Mouse (Mus musculus): ENCODE measurements around the gene Smarce1.

GRCm38 (mm10) chr11:99276786-99277185 is 46.0 kb upstream of the Smarce1 start:
- no peak for TF ChIP-seq CTCF (IDR thresholded peaks at IDR 0.05; ENCODE audit: insufficient read depth, low read length)
- TF ChIP-seq POLR2A (IDR thresholded peaks at IDR 0.05; ENCODE audit: borderline replicate concordance, extremely low read depth, low read depth, low read length): no peak

Data from lung, adult 2 months (tissue).